Mouse (Mus musculus) T-cell, adult 2 months (primary cell): Measurements from ENCODE around the gene Atp6v0e2.
"Not testable (repeated sequence)": the region's sequence is repeated elsewhere in the genome, so short reads cannot be mapped to it uniquely, and the experiment has no call there.

Experiments
- DNase-seq: peaks from one replicate; pipeline ENCODE4 v3.0.0; 2022; ENCODE audit warnings: low spot score

Atp6v0e2 gene

DNA sequence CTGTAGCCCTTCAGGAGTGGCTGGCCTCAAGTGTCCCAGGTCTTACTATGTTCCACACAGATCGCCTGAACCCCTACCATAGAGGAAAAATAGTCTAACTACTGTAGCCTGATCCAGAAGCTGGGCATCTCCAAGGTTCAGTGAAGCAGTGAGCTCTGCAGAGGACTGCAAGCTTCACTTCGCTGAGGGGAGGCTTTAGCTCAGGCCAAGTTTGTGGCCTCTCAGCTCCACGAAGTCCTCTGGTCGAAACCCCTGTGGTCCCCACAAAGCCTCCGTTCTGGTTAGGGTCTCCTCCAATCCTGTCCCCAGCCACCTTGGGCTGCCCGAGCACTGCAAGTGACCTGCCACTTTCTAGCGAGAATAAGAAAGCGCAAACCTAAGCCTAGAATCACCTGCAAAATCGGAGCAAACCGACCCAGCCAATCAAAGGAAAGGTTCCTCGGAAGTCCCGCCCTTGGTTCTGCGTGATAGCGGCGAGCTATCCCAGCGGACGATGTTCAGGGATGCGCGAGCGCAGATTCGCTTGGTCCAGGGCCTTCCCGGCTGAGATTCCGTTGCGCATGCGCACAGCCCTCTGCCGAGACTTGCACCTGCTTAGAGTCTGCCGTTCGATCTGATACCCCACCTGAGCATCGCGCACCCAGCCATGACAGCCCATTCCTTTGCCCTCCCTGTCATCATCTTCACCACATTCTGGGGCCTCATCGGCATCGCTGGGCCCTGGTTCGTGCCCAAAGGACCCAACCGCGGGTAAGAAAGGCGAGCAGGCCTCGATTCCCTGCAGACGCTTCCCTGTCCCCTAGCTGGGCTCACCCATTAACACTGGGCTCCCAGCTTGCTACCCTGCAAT lies at the start of gene Atp6v0e2:
TSS of gene Atp6v0e2 (plus strand) at position 511 of the 850 bp plus-strand sequence.
- DNase-seq, result no peak

DNA sequence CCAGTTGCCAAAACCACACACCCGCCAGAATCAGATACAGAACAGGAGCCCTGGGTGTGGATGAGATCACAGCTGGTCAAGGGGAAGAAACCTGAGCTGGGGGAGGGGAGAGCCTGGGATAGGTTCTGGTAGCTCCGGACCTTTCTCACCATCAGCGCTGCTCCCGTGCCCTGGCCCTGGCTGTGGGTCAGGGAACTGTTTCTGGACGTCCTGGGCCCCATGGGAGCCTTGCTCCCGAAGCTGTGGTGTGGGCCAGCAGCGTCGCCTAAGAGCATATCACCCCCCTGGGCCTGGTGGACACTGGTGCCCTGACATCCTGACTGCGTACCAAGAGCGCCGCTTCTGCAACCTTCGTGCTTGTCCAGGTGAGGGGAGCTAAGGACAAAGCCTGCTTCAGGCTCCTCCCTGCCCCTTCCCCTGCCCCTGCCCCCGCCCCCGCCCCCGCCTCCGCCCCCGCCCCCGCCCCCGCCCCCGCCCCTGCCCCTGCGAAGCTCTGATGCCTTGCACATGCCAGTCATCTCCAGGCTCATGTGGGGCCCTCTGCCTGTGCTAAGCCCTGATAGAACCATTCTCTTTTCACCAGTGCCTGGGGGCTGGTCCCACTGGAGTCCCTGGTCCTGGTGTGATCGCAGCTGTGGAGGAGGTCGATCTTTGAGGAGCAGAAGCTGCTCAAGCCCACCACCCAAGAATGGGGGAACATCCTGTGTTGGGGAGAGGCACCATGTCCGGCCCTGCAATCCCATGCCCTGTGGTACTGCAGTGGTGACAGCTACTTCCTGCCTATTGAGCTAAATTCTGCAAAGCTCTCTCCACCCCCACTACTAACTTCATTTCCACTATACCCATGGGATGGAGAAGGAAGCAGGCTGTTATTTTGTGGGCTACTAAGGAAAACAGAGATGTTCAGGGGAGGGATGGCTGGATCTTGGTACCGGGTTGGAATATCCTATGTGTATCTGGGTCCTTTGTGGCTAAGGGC lies 49.4 kb upstream of the Atp6v0e2 start:
- no peak for DNase-seq

DNA sequence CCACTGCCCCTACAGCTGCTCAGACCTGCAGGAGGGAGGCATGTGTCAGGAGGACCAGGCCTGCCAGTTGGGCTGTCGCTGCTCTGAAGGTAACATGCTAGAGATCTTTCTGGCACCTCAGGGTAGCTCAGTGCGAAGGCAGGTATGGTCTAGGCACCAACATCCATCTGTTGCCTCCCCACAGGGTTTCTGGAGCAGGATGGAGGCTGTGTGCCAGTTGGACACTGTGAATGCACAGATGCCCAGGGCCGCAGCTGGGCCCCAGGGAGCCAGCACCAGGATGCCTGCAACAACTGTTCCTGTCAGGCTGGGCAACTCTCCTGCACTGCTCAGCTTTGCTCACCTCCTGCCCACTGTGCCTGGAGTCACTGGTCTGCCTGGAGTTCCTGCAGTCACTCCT lies 47.7 kb upstream of the Atp6v0e2 start:
- DNase-seq, result no peak

DNA sequence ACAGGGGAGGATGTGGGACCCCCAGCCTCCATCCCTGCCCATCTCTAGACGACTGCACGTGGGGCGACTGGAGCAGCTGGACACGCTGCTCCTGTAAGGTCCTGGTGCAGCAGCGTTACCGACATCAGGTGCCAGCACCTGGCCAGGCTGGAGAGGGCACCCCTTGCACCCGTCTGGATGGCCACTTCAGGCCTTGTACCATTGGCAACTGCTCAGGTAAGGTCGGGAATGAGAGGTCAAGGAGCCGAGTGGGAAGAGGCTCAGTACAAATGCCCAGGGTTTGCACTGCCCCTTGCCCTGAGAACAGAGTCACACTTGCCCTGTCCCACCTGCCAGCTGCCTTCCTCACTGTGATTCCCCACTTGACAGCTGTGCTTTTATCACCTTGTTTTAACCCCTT lies 46.1 kb upstream of the Atp6v0e2 start:
- no peak for DNase-seq

GRCm38 (mm10) chr6:48493136-48493730 lies 44.2 kb upstream of the Atp6v0e2 start:
- DNase-seq, result no peak

- no peak for DNase-seq
Measured at GRCm38 (mm10) chr6:48497521-48497920, 39.9 kb upstream of the Atp6v0e2 start.

DNA sequence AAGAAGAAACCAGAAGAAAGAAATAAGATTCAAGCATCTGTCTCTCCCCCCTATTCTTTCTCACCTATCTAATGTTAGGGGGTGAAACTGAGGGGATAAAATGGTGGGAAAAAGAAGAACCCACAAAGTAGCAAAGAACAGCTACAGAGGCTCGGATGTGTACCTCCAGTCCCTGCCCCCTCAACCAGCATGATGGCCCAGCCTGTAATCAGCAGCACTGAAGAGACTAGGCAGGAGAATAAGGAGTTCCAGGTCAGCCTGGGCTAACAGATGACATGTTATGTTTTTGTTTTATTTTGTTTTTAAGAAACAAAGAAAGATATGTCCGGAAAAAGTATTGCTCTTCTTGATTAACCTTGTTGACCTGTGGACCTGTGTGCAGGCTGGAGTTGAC lies 33.6 kb upstream of the Atp6v0e2 start:
- DNase-seq, result no peak

DNA sequence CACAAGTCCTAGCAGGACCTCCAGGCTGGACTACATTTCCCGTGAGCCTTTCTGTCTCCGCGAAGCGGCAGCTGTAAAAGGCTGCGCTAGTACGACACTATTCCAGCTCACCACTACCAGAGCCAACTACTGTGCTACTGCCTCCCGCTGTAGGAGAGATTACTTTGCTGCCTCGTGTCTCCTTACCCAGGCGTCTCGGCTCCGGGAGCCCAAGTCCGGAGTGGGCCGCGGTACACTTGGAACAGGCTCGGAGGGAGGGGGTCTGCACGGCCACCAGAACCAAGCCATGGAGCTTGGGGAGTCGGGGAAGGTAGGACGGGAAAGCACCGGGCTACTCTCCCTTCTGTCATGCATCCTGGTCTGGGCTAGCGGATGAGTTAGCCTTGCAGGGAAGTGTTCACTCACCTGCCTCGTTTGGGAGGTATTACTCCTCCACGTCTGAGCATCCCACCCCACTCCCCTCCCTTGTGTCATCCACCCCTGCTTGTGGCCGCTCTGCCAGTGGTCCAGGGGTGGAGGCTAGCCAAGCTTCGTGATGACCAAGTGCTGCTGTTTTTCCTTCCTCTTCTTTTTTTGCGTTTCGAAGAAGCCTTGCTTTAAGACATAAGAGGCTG lies 33.1 kb upstream of the Atp6v0e2 start:
- DNase-seq, result peak; percentile 46

- no peak for DNase-seq
Measured at GRCm38 (mm10) chr6:48508087-48508486, 29.3 kb upstream of the Atp6v0e2 start.

GRCm38 (mm10) chr6:48510426-48510825 lies 27.0 kb upstream of the Atp6v0e2 start:
- peak; percentile 46 for DNase-seq

GRCm38 (mm10) chr6:48511861-48512260 lies 25.6 kb upstream of the Atp6v0e2 start:
- no peak for DNase-seq

DNA sequence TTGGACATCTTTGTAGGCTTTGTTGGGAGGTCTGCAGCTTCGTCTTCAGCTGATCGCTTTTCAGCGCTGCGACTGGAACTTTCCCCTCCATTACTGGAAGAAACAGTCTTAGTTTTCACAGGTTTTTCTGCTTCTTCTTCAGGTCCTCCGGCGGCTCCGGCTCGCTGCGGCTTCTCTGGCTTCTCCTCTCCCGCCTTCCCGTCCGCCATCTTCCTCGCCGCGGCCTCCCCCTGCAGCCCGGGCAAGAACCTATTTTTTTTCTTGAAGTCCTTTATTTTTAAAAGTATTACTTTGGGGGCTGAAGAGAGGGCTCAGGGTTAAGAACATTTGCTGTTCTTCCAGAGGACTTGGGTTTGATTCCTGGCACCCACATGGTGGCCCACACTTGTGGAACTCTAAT lies 12.5 kb upstream of the Atp6v0e2 start:
- not testable (repeated sequence) for DNase-seq

DNA sequence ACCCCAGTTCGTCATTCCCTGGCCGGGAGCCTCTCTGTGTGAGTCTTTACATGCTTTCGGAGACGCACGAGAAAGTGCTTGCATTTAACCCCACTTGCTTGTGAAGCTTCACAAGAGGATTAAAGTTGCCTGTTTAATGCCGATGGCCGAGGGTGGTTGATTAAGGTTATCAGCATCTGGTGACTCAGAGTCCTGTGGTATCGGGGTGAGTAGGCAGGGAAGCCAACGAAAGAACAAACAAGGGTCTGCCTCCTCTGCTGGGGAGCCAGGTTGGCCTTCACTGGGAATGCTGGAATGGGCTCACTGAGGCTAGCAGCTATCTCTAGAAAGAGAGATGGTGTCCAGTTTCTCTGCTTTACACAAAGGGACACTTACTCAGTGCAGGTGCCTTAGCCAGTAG lies 9.5 kb upstream of the Atp6v0e2 start:
- no peak for DNase-seq

DNA sequence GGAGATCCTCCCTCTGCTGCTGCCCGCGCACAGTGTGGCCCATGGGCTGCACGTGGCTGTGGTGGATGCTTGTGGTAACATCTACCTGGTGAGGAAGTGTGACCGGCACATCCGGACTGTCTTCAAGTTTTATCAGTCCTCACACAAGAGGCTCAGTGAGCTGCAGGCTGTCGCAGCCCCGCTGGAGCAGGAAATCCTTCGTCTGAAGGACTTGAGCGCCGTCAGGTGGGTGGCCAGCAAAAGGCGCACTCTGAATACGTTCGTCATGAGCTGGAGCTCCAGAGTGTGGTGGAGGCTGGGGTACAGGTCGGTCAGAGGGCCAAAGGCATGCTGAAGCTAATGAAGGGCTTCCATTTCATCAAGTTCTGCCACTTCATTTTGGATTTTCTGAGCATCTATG lies 8.2 kb upstream of the Atp6v0e2 start:
- DNase-seq, result no peak

DNA sequence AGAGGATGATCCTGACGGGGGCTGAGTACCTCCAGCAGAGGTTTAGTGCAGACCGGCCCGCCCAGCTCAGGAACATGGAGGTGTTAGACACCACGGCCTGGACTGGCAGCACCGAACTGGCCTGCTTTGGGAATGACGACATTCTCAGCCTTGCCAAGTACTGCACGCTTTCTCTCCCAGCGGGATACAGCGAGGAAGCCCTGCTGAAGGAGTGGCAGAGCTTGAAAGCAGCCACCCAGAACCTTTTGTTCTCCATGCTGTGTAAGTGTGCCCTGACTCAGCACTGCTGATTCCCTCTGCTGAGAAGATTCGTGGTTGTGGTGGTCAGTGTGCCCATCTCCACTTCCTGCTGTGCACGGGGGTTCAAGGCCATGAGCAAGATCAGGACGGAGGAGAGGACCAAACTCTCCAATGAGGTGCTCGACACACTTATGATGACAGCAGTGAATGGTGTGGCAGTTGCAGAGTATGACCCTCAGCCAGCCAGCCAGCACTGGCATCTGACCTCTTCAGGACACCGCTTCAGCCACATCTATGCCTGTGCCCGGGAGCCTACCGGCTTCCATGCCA lies 7.5 kb upstream of the Atp6v0e2 start:
- DNase-seq, result no peak

- no peak for DNase-seq
Measured at GRCm38 (mm10) chr6:48530862-48531261, 6.6 kb upstream of the Atp6v0e2 start.

- no peak for DNase-seq
Measured at GRCm38 (mm10) chr6:48533475-48533874, 3.9 kb upstream of the Atp6v0e2 start.

DNA sequence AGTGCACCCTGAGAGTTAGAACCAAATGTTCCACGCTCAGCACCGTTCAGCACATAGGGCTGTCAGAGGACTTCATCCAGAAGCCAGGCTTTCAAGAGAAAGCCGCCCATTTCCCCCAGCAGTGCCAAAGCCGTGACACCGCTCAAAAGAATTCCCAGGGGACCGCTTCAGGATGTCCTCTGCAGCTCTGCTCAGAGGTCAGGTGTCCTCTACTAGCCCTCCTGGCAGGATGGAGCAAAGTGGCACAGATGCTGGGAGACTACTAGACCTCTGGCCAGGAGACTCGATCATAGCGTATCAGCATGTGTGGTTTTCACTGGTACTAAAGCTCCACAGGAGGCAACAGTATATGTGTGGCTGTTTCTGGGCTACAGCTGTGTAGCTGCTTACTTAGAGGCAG lies 2.5 kb upstream of the Atp6v0e2 start:
- DNase-seq, result no peak

- DNase-seq, result no peak
Measured at GRCm38 (mm10) chr6:48536091-48536490, 1.3 kb upstream of the Atp6v0e2 start.

- peak; percentile 73 for DNase-seq
Measured at GRCm38 (mm10) chr6:48538841-48539737, 1.7 kb downstream of the Atp6v0e2 start.

DNA sequence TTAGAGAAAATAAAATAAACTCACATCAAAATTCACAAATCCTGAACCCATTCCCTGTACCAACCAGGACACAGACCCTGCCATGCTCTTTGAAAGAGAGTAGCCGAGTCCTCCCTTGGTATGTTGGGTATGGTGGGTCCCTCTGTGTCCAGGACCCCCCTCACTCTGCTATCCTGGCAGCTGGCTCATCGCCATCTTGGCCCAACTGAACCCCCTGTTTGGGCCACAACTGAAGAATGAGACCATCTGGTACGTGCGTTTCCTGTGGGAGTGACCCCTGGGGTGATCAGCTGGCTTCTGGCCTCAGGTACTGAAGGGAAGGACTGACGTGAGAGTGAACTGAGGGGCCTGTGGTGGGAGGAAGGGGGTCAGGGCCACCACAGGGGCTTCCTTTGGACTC lies 2.4 kb downstream of the Atp6v0e2 start:
- DNase-seq, result no peak
